Mouse (Mus musculus) kidney, postnatal 0 days (tissue): ENCODE data around the gene Prrg4. TPM values are rescaled to one million over a fixed set of nuclear protein-coding genes. Genes with fewer than 3 reads are reported as not detected.
A peak's percentile ranks its signal among the peaks of the same experiment; 100 is the strongest.
"Not testable (repeated sequence)": the region's sequence is repeated elsewhere in the genome, so short reads cannot be mapped to it uniquely, and the experiment has no call there.

Experiments
- ATAC-seq: fragments of 200-750 bp; cut with Nextera tagmentation; replicated peaks from 2 replicates; pipeline ENCODE4 v1.8.0; 2017; ENCODE audit warnings: low read depth, moderate number of reproducible peaks, moderate TSS enrichment, moderate library complexity; ENCODE audit not compliant: low FRiP score
- DNase-seq: peaks from one replicate; pipeline ENCODE4 v3.0.0-alpha.2; 2016; ENCODE audit warnings: low spot score
- H3K27ac ChIP-seq: fragments of 300-500 bp; sonication (generic); 2 replicates; pipeline ENCODE4 v1.5.1; 2014; ENCODE audit warnings: mild to moderate bottlenecking
- H3K27me3 ChIP-seq: fragments of 300-500 bp; sonication (generic); 2 replicates; pipeline ENCODE4 v1.6.1; 2014; ENCODE audit warnings: low read length, mixed read lengths; ENCODE audit not compliant: insufficient read depth
- H3K36me3 ChIP-seq: fragments of 300-500 bp; sonication (generic); 2 replicates; pipeline ENCODE4 v1.6.1; 2014; ENCODE audit warnings: low read length, mixed read lengths; ENCODE audit not compliant: insufficient read depth
- H3K4me1 ChIP-seq: fragments of 300-500 bp; sonication (generic); replicated peaks from 2 replicates; pipeline ENCODE4 v1.6.1; 2014; ENCODE audit warnings: antibody characterized with exemption, low read length, mixed read lengths; ENCODE audit not compliant: insufficient read depth
- H3K4me2 ChIP-seq: fragments of 300-500 bp; sonication (generic); 2 replicates; pipeline ENCODE4 v1.6.1; 2014; ENCODE audit warnings: mild to moderate bottlenecking, low read length, moderate library complexity, mixed read lengths
- H3K4me3 ChIP-seq: fragments of 300-500 bp; sonication (generic); replicated peaks from 2 replicates; pipeline ENCODE4 v1.5.1; 2014; ENCODE audit warnings: low read depth, low read length
- H3K9ac ChIP-seq: fragments of 300-500 bp; sonication (generic); 2 replicates; pipeline ENCODE4 v1.6.1; 2014; ENCODE audit warnings: low read depth, low read length
- H3K9me3 ChIP-seq: fragments of 300-500 bp; sonication (generic); replicated peaks from 2 replicates; pipeline ENCODE4 v1.6.1; 2016; ENCODE audit warnings: low read length, inconsistent platforms, mixed read lengths
- CTCF ChIP-seq: IDR thresholded peaks from 2 replicates; pipeline ENCODE4 v1.5.1; 2016; ENCODE audit warnings: antibody characterized with exemption, low read depth, mild to moderate bottlenecking, moderate library complexity
- WGBS: fragments of 180-500 bp; shearing (Covaris S2); extraction: QIAGEN DNeasy Blood & Tissue Kit; methylation state at CpG from one replicate; pipeline ENCODE4 v1.1.7; 2014; 5-methylcytosine and 5-hydroxymethylcytosine counted together
- polyA plus RNA-seq: library from polyadenylated mRNA; unstranded; fragments of >200 nt; fragmentation: Nextera tagmentation; extraction: Ambion mirVana; gene quantifications from 2 replicates; pipeline ENCODE4 v1.2.1, GENCODE M21; 2015

The Prrg4 gene
- polyA plus RNA-seq, 1 experiment from 2014 or later: 1.5 TPM

- Histone ChIP-seq H3K9me3 (no peaks in the 10 kb centered on the region), H3K27me3 (no peaks in the 10 kb centered on the region), H3K4me3 (no peak overlapping the region), H3K4me2 (no peak overlapping the region), H3K9ac (no peak overlapping the region), H3K36me3 (no peaks in the 10 kb centered on the region), H3K4me1 (no peaks in the 10 kb centered on the region), H3K27ac (no peak overlapping the region)
- DNase-seq (peak; percentile 80), ATAC-seq (no peak)
- peak; percentile 63 for TF ChIP-seq CTCF
- WGBS: 45% methylated on average over 2 of the region's 2 CpGs
Observed at GRCm38 (mm10) chr2:104847645-104848044, 2.0 kb downstream of the Prrg4 start.

GRCm38 (mm10) chr2:104846638-104847414 lies 2.9 kb downstream of the Prrg4 start:
- TF ChIP-seq CTCF: no peak
- Histone ChIP-seq H3K27me3 (no peaks in the 10 kb centered on the region), H3K36me3 (no peaks in the 10 kb centered on the region), H3K4me2 (no peak overlapping the region), H3K4me3 (no peak overlapping the region), H3K9ac (no peak overlapping the region), H3K4me1 (no peaks in the 10 kb centered on the region), H3K27ac (no peak overlapping the region), H3K9me3 (no peaks in the 10 kb centered on the region)
- no peak for ATAC-seq
- no peak for DNase-seq
- WGBS: 58% methylated on average over 4 of the region's 4 CpGs

- Histone ChIP-seq H3K4me1 (no peaks in the 10 kb centered on the region), H3K27ac (no peak overlapping the region), H3K36me3 (no peaks in the 10 kb centered on the region), H3K27me3 (no peaks in the 10 kb centered on the region), H3K9ac (no peak overlapping the region), H3K4me2 (no peak overlapping the region), H3K4me3 (no peak overlapping the region), H3K9me3 (no peaks in the 10 kb centered on the region)
- no peak for DNase-seq
- ATAC-seq: no peak
- no peak for TF ChIP-seq CTCF
Observed at GRCm38 (mm10) chr2:104842559-104842958, 7.1 kb downstream of the Prrg4 start.

- Histone ChIP-seq H3K4me2 (no peak overlapping the region), H3K4me1 (no peaks in the 10 kb centered on the region), H3K27me3 (no peaks in the 10 kb centered on the region), H3K9ac (no peak overlapping the region), H3K4me3 (no peak overlapping the region), H3K9me3 (no peaks in the 10 kb centered on the region), H3K36me3 (no peaks in the 10 kb centered on the region), H3K27ac (no peak overlapping the region)
- DNase-seq (no peak), ATAC-seq (no peak)
- WGBS: 85% methylated on average over 7 of the region's 7 CpGs
- TF ChIP-seq CTCF: no peak
Observed at GRCm38 (mm10) chr2:104841736-104842135, 7.9 kb downstream of the Prrg4 start.

GRCm38 (mm10) chr2:104840974-104841373 lies 8.7 kb downstream of the Prrg4 start:
- Histone ChIP-seq H3K27ac (no peak overlapping the region), H3K4me3 (no peak overlapping the region), H3K4me2 (no peak overlapping the region), H3K9me3 (no peaks in the 10 kb centered on the region), H3K27me3 (no peaks in the 10 kb centered on the region), H3K36me3 (no peaks in the 10 kb centered on the region), H3K4me1 (no peaks in the 10 kb centered on the region), H3K9ac (no peak overlapping the region)
- ATAC-seq: no peak
- TF ChIP-seq CTCF: peak; percentile 37
- no peak for DNase-seq

- H3K4me1 ChIP-seq: no peaks in the 10 kb centered on the region
- H3K36me3 ChIP-seq: no peaks in the 10 kb centered on the region
- TF ChIP-seq CTCF: no peak
- H3K4me2 ChIP-seq: no peak overlapping the region
- no peak overlapping the region for H3K9ac ChIP-seq
- ATAC-seq: no peak
- no peak overlapping the region for H3K4me3 ChIP-seq
- DNase-seq: no peak
- no peaks in the 10 kb centered on the region for H3K27me3 ChIP-seq
- no peak overlapping the region for H3K27ac ChIP-seq
- 78% methylated on average over 2 of the region's 2 CpGs for WGBS
- no peaks in the 10 kb centered on the region for H3K9me3 ChIP-seq
Observed at GRCm38 (mm10) chr2:104832486-104832885, 17.2 kb downstream of the Prrg4 start.

- Histone ChIP-seq H3K4me2 (no peak overlapping the region), H3K4me3 (no peak overlapping the region), H3K4me1 (no peaks in the 10 kb centered on the region), H3K27me3 (no peaks in the 10 kb centered on the region), H3K27ac (no peak overlapping the region), H3K9me3 (no peaks in the 10 kb centered on the region), H3K36me3 (no peaks in the 10 kb centered on the region), H3K9ac (no peak overlapping the region)
- TF ChIP-seq CTCF: no peak
- no peak for ATAC-seq
- 95% methylated on average over 4 of the region's 4 CpGs for WGBS
- no peak for DNase-seq
Observed at GRCm38 (mm10) chr2:104826191-104826590, 23.5 kb downstream of the Prrg4 start.

GRCm38 (mm10) chr2:104818763-104819162 lies 30.9 kb downstream of the Prrg4 start:
- not testable (repeated sequence) for H3K4me3 ChIP-seq, H3K27ac ChIP-seq, H3K9ac ChIP-seq, H3K9me3 ChIP-seq, DNase-seq, ATAC-seq, H3K36me3 ChIP-seq, H3K4me1 ChIP-seq, H3K4me2 ChIP-seq, H3K27me3 ChIP-seq
- 87% methylated on average over 3 of the region's 3 CpGs for WGBS
